Mouse (Mus musculus) liver, adult 2 months (tissue): ENCODE measurements around the gene Cdr2.

Experiments used
- CTCF ChIP-seq: fragments of 200-500 bp; IDR thresholded peaks from 2 replicates; pipeline ENCODE4 v1.5.1; 2011; ENCODE audit warnings: low read depth, low read length, control low read depth
- POLR2A ChIP-seq: fragments of 200-500 bp; IDR thresholded peaks from 2 replicates; pipeline ENCODE4 v1.6.1; 2011; ENCODE audit warnings: low read length, control low read depth; ENCODE audit not compliant: insufficient read depth; ENCODE audit errors: extremely low read depth

DNA sequence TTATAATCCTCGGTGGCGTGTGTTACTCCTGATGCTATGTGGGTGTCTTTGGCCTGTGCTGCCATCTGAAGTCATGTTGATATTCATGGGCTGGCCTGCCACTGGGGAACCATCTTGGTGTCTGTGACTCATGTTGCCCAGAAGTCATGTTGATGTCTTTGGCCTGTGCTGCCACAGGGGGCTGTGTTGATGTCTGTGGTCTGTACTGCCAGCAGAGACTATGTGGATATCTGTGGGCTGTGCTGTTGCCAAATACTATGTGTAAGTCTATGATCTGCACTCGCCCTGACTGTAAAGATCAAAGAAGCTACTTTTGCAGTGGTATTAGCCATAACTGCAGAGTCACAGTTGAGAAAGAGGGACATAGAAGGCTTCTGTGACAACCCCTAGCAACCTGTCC is 36.7 kb upstream of the Cdr2 start:
- TF ChIP-seq CTCF (no peak), POLR2A (no peak)
